Mouse (Mus musculus): Measurements from ENCODE around the gene Spns3. TPM values are rescaled to one million over a fixed set of nuclear protein-coding genes. Genes with fewer than 3 reads are reported as not detected.
A peak's percentile ranks its signal among the peaks of the same experiment; 100 is the strongest.

Gene Spns3
- polyA plus RNA-seq (2016; fragmentation: Nextera tagmentation; extraction: Ambion mirVana), result not detected in 2 replicates

GRCm38 (mm10) chr11:72550134-72550988, at the start of gene Spns3:
Gene Spns3, minus strand, starts transcription at chr11:72550506.
- no peaks in the 10 kb centered on the region for H3K27me3 ChIP-seq
- no peak for ATAC-seq (ENCODE audit: insufficient number of reproducible peaks, insufficient read depth, low FRiP score, low TSS enrichment, low read depth)
- no peak within 1 kb of the TSS for H3K9ac ChIP-seq (replicated peaks)
- no peaks in the 10 kb centered on the region for H3K9me3 ChIP-seq
- H3K27ac ChIP-seq, result no peak within 1 kb of the TSS
- H3K4me1 ChIP-seq (replicated peaks), result no peaks in the 10 kb centered on the region
- no peak within 1 kb of the TSS for H3K4me2 ChIP-seq
- 61% methylated on average over 8 of the region's 8 CpGs for WGBS
- no peaks in the 10 kb centered on the region for H3K36me3 ChIP-seq
- H3K4me3 ChIP-seq (replicated peaks), result no peak within 1 kb of the TSS

GRCm38 (mm10) chr11:72597780-72598179, 47.5 kb upstream of the Spns3 start:
- H3K27me3 ChIP-seq, result no peaks in the 10 kb centered on the region
- H3K9ac ChIP-seq (replicated peaks), result no peak overlapping the region
- H3K4me2 ChIP-seq, result no peak overlapping the region
- WGBS, result 93% methylated on average over 4 of the region's 4 CpGs
- H3K9me3 ChIP-seq, result no peaks in the 10 kb centered on the region
- no peaks in the 10 kb centered on the region for H3K4me1 ChIP-seq (replicated peaks)
- H3K4me3 ChIP-seq (replicated peaks), result no peak overlapping the region
- no peak for ATAC-seq (ENCODE audit: insufficient number of reproducible peaks, insufficient read depth, low FRiP score, low TSS enrichment, low read depth)
- H3K36me3 ChIP-seq, result no peaks in the 10 kb centered on the region
- no peak overlapping the region for H3K27ac ChIP-seq

GRCm38 (mm10) chr11:72595010-72595737, 44.9 kb upstream of the Spns3 start:
- Histone ChIP-seq H3K4me3 (replicated peaks) (no peak overlapping the region), H3K36me3 (no peaks in the 10 kb centered on the region), H3K27ac (no peak overlapping the region), H3K4me1 (replicated peaks) (no peaks in the 10 kb centered on the region), H3K27me3 (no peaks in the 10 kb centered on the region), H3K9ac (replicated peaks) (no peak overlapping the region), H3K4me2 (no peak overlapping the region), H3K9me3 (no peaks in the 10 kb centered on the region)
- WGBS, result 74% methylated on average over 2 of the region's 2 CpGs
- no peak for ATAC-seq (ENCODE audit: insufficient number of reproducible peaks, insufficient read depth, low FRiP score, low TSS enrichment, low read depth)

- Histone ChIP-seq H3K4me1 (replicated peaks) (no peaks in the 10 kb centered on the region), H3K4me3 (replicated peaks) (no peak overlapping the region), H3K36me3 (no peaks in the 10 kb centered on the region), H3K4me2 (no peak overlapping the region), H3K27me3 (no peaks in the 10 kb centered on the region), H3K9ac (replicated peaks) (no peak overlapping the region), H3K9me3 (no peaks in the 10 kb centered on the region), H3K27ac (no peak overlapping the region)
- ATAC-seq (ENCODE audit: insufficient number of reproducible peaks, insufficient read depth, low FRiP score, low TSS enrichment, low read depth), result no peak
- 69% methylated on average over 7 of the region's 7 CpGs for WGBS
Observed at GRCm38 (mm10) chr11:72587537-72588233, 37.4 kb upstream of the Spns3 start.

GRCm38 (mm10) chr11:72586570-72586969, 36.3 kb upstream of the Spns3 start:
- H3K27ac ChIP-seq, result no peak overlapping the region
- no peaks in the 10 kb centered on the region for H3K36me3 ChIP-seq
- WGBS, result 84% methylated on average over 3 of the region's 3 CpGs
- H3K27me3 ChIP-seq, result no peaks in the 10 kb centered on the region
- no peak overlapping the region for H3K4me2 ChIP-seq
- ATAC-seq (ENCODE audit: insufficient number of reproducible peaks, insufficient read depth, low FRiP score, low TSS enrichment, low read depth), result no peak
- no peaks in the 10 kb centered on the region for H3K4me1 ChIP-seq (replicated peaks)
- no peak overlapping the region for H3K9ac ChIP-seq (replicated peaks)
- no peaks in the 10 kb centered on the region for H3K9me3 ChIP-seq
- H3K4me3 ChIP-seq (replicated peaks), result no peak overlapping the region

- ATAC-seq (ENCODE audit: insufficient number of reproducible peaks, insufficient read depth, low FRiP score, low TSS enrichment, low read depth), result no peak
- H3K4me3 ChIP-seq (replicated peaks), result no peak overlapping the region
- no peaks in the 10 kb centered on the region for H3K27me3 ChIP-seq
- WGBS, result 81% methylated on average over 2 of the region's 2 CpGs
- H3K27ac ChIP-seq, result no peak overlapping the region
- H3K36me3 ChIP-seq, result no peaks in the 10 kb centered on the region
- no peak overlapping the region for H3K9ac ChIP-seq (replicated peaks)
- H3K4me2 ChIP-seq, result no peak overlapping the region
- H3K4me1 ChIP-seq (replicated peaks), result no peaks in the 10 kb centered on the region
- no peaks in the 10 kb centered on the region for H3K9me3 ChIP-seq
Observed at GRCm38 (mm10) chr11:72583092-72583491, 32.8 kb upstream of the Spns3 start.

- WGBS, result 71% methylated on average over 3 of the region's 3 CpGs
Observed at GRCm38 (mm10) chr11:72582448-72582705, 32.1 kb upstream of the Spns3 start.

GRCm38 (mm10) chr11:72581609-72582447, 31.5 kb upstream of the Spns3 start:
- no peaks in the 10 kb centered on the region for H3K4me1 ChIP-seq (replicated peaks)
- no peak for ATAC-seq (ENCODE audit: insufficient number of reproducible peaks, insufficient read depth, low FRiP score, low TSS enrichment, low read depth)
- no peak overlapping the region for H3K4me2 ChIP-seq
- H3K9me3 ChIP-seq, result no peaks in the 10 kb centered on the region
- H3K27ac ChIP-seq, result no peak overlapping the region
- H3K27me3 ChIP-seq, result peaks cover 5% of the 10 kb centered on the region; the same call in 1 of the 2 replicates
- H3K9ac ChIP-seq (replicated peaks), result no peak overlapping the region
- no peaks in the 10 kb centered on the region for H3K36me3 ChIP-seq
- 75% methylated on average over 8 of the region's 8 CpGs for WGBS
- H3K4me3 ChIP-seq (replicated peaks), result no peak overlapping the region

More at GRCm38 (mm10) chr11:72582448-72582705, 32.1 kb upstream of the Spns3 start:
- Histone ChIP-seq H3K9ac (replicated peaks) (no peak overlapping the region), H3K27ac (no peak overlapping the region), H3K4me3 (replicated peaks) (no peak overlapping the region), H3K36me3 (no peaks in the 10 kb centered on the region), H3K27me3 (peaks cover 5% of the 10 kb centered on the region; the same call in 1 of the 2 replicates), H3K4me2 (no peak overlapping the region), H3K9me3 (no peaks in the 10 kb centered on the region), H3K4me1 (replicated peaks) (no peaks in the 10 kb centered on the region)
- ATAC-seq (ENCODE audit: insufficient number of reproducible peaks, insufficient read depth, low FRiP score, low TSS enrichment, low read depth), result no peak

GRCm38 (mm10) chr11:72578471-72578870, 28.2 kb upstream of the Spns3 start:
- ATAC-seq (ENCODE audit: insufficient number of reproducible peaks, insufficient read depth, low FRiP score, low TSS enrichment, low read depth), result no peak
- Histone ChIP-seq H3K4me2 (no peak overlapping the region), H3K27ac (no peak overlapping the region), H3K4me1 (replicated peaks) (peaks cover 5% of the 10 kb centered on the region), H3K9ac (replicated peaks) (no peak overlapping the region), H3K36me3 (no peaks in the 10 kb centered on the region), H3K27me3 (peaks cover 18% of the 10 kb centered on the region), H3K9me3 (no peaks in the 10 kb centered on the region), H3K4me3 (replicated peaks) (no peak overlapping the region)
- WGBS, result 69% methylated on average over 4 of the region's 4 CpGs

GRCm38 (mm10) chr11:72576466-72577351, 26.4 kb upstream of the Spns3 start:
- Histone ChIP-seq H3K9ac (replicated peaks) (peak overlapping the region; percentile 13; the same call in 1 of the 2 replicates), H3K27me3 (peaks cover 18% of the 10 kb centered on the region), H3K36me3 (no peaks in the 10 kb centered on the region), H3K4me2 (peak overlapping the region; percentile 51), H3K9me3 (no peaks in the 10 kb centered on the region), H3K27ac (no peak overlapping the region), H3K4me1 (replicated peaks) (peaks cover 5% of the 10 kb centered on the region), H3K4me3 (replicated peaks) (peak overlapping the region; percentile 27)
- 5% methylated on average over 24 of the region's 24 CpGs for WGBS
- ATAC-seq (ENCODE audit: insufficient number of reproducible peaks, insufficient read depth, low FRiP score, low TSS enrichment, low read depth), result no peak
